Mouse (Mus musculus) brain, embryonic 14.5 days (tissue): Measurements from ENCODE around the gene Camk2g. TPM values are rescaled to one million over a fixed set of nuclear protein-coding genes. Genes with fewer than 3 reads are reported as not detected.

Source experiments
- DNase-seq: peaks from one replicate; pipeline ENCODE4 v3.0.0-alpha.2; 2011; ENCODE audit warnings: low read depth
- CTCF ChIP-seq: fragments of 200-500 bp; IDR thresholded peaks from 2 replicates; pipeline ENCODE4 v1.5.1; 2012; ENCODE audit warnings: inconsistent platforms, mild to moderate bottlenecking, moderate library complexity, borderline replicate concordance; ENCODE audit not compliant: insufficient read depth, insufficient read length; ENCODE audit errors: extremely low read depth
- POLR2A ChIP-seq: fragments of 200-500 bp; IDR thresholded peaks from 2 replicates; pipeline ENCODE4 v1.6.1; 2012; ENCODE audit warnings: mild to moderate bottlenecking, inconsistent platforms, borderline replicate concordance; ENCODE audit not compliant: poor library complexity, insufficient read depth, insufficient read length, severe bottlenecking; ENCODE audit errors: extremely low read depth
- polyA plus RNA-seq: library from polyadenylated mRNA; depleted of rRNA; stranded (reverse); fragments of >200 nt; gene quantifications from 2 replicates; pipeline ENCODE4 v1.2.3, GENCODE M21; 2012

Camk2g gene
- polyA plus RNA-seq, 1 experiment = 96.1 TPM

DNA sequence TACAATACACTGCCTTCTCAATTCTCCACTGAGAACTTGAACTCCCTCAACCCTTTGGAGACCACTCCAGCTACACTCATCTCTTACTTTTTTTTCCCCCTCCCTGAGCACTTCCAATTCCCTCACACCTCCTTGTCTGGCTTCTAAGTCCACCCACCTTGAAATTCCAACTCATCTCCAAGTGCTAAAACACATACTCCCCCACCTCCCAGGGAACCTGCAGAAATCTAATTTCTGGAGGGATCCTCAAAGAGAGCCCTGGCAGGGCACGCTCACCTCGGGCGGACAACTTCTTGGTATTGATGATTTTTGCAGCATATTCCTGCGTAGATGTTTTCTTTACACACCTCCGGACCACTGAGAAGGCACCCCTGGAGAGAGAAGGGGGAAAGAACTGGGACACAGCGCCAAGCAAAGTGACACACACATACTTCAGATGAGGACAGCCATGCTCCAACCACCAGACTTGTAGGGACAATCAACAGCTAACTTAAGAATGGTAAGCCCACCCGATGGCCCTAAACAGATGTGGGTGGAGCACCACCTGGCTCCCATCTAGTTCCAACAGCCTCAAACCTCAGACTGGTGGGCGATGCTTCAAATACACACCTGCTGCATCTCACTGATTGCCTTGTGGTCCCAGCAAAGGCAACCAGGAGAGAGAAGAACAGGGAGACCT is 1.5 kb downstream of the Camk2g start:
- TF ChIP-seq CTCF (no peak), POLR2A (no peak)
- DNase-seq = no peak

DNA sequence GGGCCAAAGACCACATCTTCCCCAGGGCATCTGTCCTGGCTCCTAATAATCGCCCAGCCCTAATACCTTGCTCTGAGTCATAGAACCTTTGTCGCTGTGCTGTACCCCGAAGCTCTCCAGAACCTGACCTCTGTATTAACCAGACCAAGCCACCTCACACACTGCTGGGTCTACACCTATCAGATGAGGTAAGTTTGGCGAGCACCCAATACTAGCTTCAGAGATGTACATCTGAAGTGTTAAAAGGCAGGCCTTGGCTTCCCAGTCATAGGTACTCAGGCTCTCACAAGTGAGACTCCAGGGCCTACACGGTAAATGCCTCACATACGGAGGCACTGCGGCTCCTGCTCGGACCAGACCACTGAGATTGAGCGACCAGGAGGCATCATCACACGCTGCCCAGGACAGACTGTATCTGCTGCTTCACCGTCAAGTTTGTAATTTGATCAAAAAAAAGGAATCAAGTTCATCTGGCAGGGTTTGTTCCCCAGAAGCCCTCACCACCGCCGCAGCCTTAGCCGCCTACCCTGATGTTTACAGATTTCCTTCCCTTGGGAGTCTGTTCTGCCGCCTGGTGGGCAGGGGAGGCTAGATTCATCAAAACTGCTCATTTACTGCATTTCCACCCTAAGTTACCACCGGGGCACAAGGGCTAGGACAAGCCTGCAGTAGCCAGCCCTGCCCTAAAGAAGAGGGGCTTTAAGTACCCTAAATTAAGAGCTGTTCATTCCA is 2.2 kb downstream of the Camk2g start:
- TF ChIP-seq POLR2A (no peak), CTCF (no peak)
- no peak for DNase-seq

DNA sequence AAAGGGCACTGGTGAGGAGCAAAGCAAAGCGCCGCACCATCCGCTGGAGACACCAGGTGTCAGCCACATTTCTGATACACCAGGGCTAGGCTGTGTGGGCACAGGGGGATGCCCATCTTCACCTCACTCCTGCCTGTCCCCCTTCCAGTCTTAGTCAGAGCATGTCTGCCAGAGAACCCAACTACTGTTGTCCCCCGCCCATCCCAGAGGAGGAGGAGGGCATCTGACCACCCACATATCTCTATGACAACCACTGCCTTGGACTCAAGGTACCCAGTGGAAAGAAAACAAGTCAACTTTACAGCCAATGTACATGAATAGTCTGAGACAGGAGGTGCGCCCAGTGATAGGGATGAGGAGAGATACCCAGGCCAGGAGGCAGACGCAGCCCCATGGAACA is 2.9 kb downstream of the Camk2g start:
- DNase-seq = no peak
- no peak for TF ChIP-seq POLR2A
- TF ChIP-seq CTCF = no peak

DNA sequence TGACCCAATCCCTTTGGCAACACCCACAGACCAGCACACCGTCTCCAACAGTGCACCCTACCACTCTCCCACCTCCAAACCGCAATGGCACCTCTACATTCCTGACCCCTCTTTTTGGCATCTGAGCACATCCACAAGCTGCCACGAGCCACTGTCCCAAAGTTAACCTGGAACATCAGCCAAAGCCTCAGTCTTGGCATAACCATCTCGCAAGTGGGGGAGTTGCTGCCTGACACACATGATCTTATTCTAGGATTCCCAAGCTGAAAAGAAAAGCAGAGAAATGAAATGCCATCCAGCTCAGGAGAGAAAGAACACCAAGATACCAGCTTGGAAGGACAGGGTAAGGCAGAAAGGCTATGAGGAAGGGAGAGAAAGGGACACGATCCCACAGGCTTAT is 3.4 kb downstream of the Camk2g start:
- DNase-seq = no peak
- no peak for TF ChIP-seq POLR2A
- TF ChIP-seq CTCF = no peak

DNA sequence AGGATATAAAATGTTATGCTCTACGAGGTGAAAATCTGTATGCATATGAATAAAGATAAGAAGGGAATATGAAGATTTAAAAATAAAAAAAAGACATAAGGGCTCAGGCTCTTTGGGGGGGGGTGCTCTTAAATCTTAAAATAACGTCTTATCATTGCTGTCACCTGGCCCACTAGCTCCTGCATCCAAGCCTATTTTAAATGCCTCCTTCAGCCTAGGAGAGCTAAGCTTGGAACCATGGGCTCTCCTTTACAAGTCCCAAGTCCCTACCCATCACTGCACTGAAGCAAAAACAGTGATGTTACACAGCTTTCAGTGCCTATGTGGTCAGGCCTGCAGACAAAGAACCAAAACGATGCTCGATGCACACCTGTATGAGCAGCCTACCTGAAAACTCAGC is 4.3 kb downstream of the Camk2g start:
- no peak for TF ChIP-seq POLR2A
- TF ChIP-seq CTCF = no peak
- DNase-seq = no peak

DNA sequence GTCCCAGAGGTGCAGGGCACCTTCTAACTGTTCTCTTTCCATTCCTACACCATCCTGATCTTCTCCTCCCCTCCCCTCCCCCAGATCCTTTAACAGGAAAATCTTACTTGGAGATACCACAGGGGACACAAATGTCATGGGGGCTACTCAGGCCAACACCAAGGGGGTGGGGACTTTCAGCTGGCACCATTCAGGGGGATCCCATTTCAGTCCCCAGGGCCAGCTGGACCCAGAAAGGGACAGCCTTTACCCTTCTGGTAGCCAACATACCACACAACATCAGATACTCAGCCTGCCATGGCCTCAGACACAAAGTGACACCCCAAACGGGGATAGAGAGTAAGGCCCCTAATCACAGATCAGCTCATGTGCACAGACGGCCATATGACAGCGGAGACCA is 5.7 kb downstream of the Camk2g start:
- TF ChIP-seq POLR2A = no peak
- TF ChIP-seq CTCF = no peak
- DNase-seq = no peak

DNA sequence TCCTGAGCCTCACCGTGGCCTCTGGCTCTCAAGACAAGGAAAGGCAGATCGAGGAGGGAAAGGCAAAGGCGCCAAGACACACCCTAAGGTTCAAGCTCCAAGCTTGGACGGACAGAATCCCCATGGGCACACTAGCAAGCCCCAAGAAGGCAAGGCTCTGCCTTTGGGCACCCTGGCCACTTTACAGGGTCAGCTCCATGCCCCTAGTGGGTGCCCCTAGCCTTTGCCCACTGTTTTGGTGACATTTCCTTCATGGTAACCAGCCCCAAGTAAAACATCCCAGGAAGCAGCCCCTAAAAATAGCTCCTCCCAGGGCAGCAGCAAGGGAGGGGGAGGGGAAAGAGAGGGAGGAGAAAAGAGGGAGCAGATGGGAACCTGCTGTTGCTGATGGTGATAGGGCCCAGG is 7.3 kb downstream of the Camk2g start:
- no peak for DNase-seq
- TF ChIP-seq CTCF = no peak
- no peak for TF ChIP-seq POLR2A

DNA sequence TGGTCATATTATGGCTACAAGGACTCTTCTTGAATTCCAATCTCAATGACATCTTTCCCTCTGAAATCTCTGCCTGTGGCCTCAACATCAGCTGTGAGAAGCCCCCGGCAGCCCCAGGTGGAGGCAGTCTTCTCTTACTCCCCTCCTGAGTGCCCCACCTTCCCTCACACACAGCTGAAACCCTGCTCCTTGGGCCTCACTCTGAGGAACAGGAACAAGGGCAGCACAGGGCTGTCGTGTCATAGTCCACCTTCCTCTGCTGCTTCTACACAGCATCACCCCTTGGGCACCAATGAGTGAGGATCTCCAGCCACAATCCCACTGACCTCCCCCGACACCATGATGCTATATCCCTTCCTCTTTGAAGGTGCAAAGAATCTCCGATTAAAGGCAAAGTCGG is 7.9 kb downstream of the Camk2g start:
- DNase-seq = no peak
- TF ChIP-seq POLR2A = no peak
- TF ChIP-seq CTCF = no peak

DNA sequence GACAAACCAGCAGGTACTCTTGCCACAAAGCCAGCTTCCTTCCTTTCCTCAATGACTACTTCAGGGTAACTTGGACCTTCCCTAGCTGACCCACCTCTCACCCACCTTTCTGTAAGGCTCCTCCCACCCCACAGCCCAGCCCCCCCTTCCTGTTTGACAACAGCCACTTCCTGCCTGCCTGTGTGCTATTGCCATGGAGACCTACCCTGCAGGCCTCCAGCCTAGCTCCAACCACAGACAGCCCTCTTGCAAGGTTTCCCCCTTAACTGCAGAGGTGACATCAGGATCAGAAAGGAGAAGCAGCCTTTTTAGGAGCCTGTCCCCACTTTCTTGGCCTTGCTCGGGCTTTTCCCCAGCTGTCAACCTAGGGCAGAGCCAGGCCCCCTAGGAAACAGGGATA is 8.7 kb downstream of the Camk2g start:
- TF ChIP-seq POLR2A = no peak

DNA sequence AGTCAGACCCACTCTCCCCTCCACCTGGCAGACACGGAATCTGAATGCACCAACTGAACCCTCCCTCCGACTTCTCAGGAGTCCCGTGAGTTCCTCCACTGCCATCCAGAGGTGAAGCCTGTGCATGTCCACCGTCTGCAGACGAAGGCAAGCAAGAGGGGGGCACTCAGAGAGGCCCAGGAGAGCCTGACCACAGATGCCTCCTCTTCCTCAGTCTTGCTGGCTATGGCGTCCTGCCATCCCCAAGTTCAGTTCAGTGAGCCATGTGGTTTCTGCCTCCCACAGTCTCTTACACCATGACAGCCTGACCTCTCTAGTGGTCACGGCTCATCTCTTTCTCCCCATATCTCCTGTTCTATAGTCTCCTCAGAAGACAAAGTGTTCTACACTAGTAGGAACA is 9.2 kb downstream of the Camk2g start:
- DNase-seq = no peak
- no peak for TF ChIP-seq POLR2A
- no peak for TF ChIP-seq CTCF

More for the DNA sequence above, 8.7 kb downstream of the Camk2g start:
- DNase-seq = no peak

DNA sequence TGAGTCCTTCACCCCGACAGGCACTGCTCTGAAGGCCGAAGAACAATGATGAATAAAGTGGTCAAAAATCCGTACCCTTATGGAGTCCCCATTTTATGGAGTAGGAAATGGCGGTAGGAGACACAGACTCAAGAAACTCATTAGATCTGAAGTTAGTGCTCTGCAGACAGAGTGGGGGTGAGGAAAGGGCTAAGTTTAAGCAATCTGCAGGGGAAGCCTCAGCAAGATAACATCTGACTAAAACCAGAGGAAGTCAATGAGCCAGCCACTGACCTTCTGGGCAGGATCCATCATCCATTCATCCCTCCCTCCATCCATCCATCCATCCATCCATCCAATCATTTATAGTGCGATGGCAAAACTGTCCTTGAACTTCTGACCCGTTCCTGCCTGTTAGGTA is 10.4 kb downstream of the Camk2g start:
- no peak for DNase-seq
- no peak for TF ChIP-seq POLR2A
- no peak for TF ChIP-seq CTCF

DNA sequence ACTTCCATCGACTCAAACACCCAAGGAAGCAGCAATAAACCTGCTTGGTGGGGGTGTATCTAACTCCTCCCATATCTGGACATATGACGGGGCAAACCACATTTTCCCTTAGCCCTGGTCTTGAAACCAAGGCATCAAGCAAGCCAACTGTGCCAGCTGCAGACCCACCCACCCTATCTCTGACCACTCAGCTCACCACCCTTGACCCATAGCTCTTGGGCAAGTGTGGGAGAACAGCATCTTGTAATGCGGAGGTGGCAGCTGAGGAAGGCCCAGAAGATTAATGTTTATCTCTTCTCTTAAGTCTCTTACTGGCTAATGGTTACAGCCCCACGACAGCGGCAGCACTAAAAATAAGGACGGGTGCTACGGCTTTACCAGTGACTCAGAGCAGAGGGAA is 11.0 kb downstream of the Camk2g start:
- no peak for DNase-seq
- TF ChIP-seq CTCF = no peak
- TF ChIP-seq POLR2A = no peak
